Mouse (Mus musculus) hematopoietic multipotent progenitor cell, adult 10-12 weeks (in vitro differentiated cells): ENCODE measurements around the gene Il21r. TPM values are rescaled to one million over a fixed set of nuclear protein-coding genes. Genes with fewer than 3 reads are reported as not detected.

ENCODE experiments used
- polyA plus RNA-seq: library from polyadenylated mRNA; stranded (reverse); fragments of >175 nt; gene quantifications from 2 replicates; pipeline ENCODE4 v1.2.3, GENCODE M21; 2012; ENCODE audit warnings: low replicate concordance

Gene Il21r
- 49.3 and 98.2 TPM in 2 replicates for polyA plus RNA-seq

DNA sequence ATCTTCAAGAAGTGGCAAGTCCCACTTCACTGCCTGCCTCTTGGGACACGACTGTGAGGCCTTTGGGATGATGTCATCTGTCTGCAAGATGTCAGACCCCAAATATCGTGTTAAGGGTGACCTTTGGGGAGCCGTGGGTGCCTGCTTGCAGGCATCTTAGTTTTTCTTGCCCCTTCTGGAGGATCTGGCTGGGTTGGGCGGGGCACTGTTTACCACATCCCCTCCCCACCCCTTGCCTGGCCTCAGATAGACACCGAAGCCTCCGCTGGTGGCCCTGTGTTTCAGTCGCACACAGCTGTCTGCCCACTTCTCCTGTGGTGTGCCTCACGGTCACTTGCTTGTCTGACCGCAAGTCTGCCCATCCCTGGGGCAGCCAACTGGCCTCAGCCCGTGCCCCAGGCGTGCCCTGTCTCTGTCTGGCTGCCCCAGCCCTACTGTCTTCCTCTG lies at the start of gene Il21r:
Gene Il21r (plus strand): TSS at position 245 of the 447 bp plus-strand sequence.

Other genes starting within 250 kb of the Il21r start
- 3.1 and 4.4 TPM in 2 replicates for gene Kdm8, start 158.8 kb upstream of the Il21r start, polyA plus RNA-seq
- gene Nsmce1, start 111.8 kb upstream of the Il21r start, polyA plus RNA-seq = 11.6 and 12.2 TPM in 2 replicates
- gene Il4ra, start 51.3 kb upstream of the Il21r start, polyA plus RNA-seq = 90.0 and 123 TPM in 2 replicates
- 73.3 and 91.5 TPM in 2 replicates for gene Gtf3c1, start 104.4 kb downstream of the Il21r start, polyA plus RNA-seq
- gene D430042O09Rik, start 104.5 kb downstream of the Il21r start, polyA plus RNA-seq = 3.1 and 6.1 TPM in 2 replicates